Mouse (Mus musculus) midbrain, postnatal 0 days (tissue): ENCODE measurements around the gene Galp. TPM values are rescaled to one million over a fixed set of nuclear protein-coding genes. Genes with fewer than 3 reads are reported as not detected.

ENCODE experiments used
- ATAC-seq: fragments of 200-750 bp; cut with Nextera tagmentation; 2 replicates; pipeline ENCODE4 v1.8.0; 2017; ENCODE audit warnings: moderate number of reproducible peaks, mild to moderate bottlenecking, moderate TSS enrichment, moderate library complexity; ENCODE audit not compliant: low FRiP score
- DNase-seq: peaks from one replicate; pipeline ENCODE4 v3.0.0-alpha.2; 2015; ENCODE audit warnings: low spot score
- H3K27ac ChIP-seq: fragments of 300-500 bp; sonication (generic); 2 replicates; pipeline ENCODE4 v1.5.1; 2014; ENCODE audit warnings: low read depth, mild to moderate bottlenecking, low read length, mixed read lengths
- H3K27me3 ChIP-seq: fragments of 300-500 bp; sonication (generic); 2 replicates; pipeline ENCODE4 v1.6.1; 2014; ENCODE audit warnings: low read length, control low read depth, mixed read lengths; ENCODE audit not compliant: insufficient read depth
- H3K36me3 ChIP-seq: fragments of 300-500 bp; sonication (generic); 2 replicates; pipeline ENCODE4 v1.6.1; 2014; ENCODE audit warnings: low read length, control low read depth, mixed read lengths; ENCODE audit not compliant: insufficient read depth
- H3K4me1 ChIP-seq: fragments of 300-500 bp; sonication (generic); 2 replicates; pipeline ENCODE4 v1.6.1; 2014; ENCODE audit warnings: mild to moderate bottlenecking, control low read depth, antibody characterized with exemption, low read length, mixed read lengths; ENCODE audit not compliant: insufficient read depth
- H3K4me2 ChIP-seq: fragments of 300-500 bp; sonication (generic); 2 replicates; pipeline ENCODE4 v1.6.1; 2014; ENCODE audit warnings: low read depth, mild to moderate bottlenecking, low read length, mixed read lengths; ENCODE audit not compliant: poor library complexity, severe bottlenecking
- H3K4me3 ChIP-seq: fragments of 300-500 bp; sonication (generic); 2 replicates; pipeline ENCODE4 v1.5.1; 2014; ENCODE audit warnings: low read depth, mild to moderate bottlenecking, low read length, moderate library complexity
- H3K9ac ChIP-seq: fragments of 300-500 bp; sonication (generic); replicated peaks from 2 replicates; pipeline ENCODE4 v1.6.1; 2014; ENCODE audit warnings: mild to moderate bottlenecking, low read length, moderate library complexity, mixed read lengths; ENCODE audit not compliant: poor library complexity, severe bottlenecking
- H3K9me3 ChIP-seq: fragments of 300-500 bp; sonication (generic); 2 replicates; pipeline ENCODE4 v1.6.1; 2016; ENCODE audit warnings: low read length, control low read depth
- CTCF ChIP-seq: IDR thresholded peaks from 2 replicates; pipeline ENCODE4 v1.5.1; 2016; ENCODE audit warnings: antibody characterized with exemption, mild to moderate bottlenecking
- WGBS: fragments of 180-500 bp; shearing (Covaris S2); extraction: QIAGEN DNeasy Blood & Tissue Kit; methylation state at CpG from one replicate; pipeline ENCODE4 v1.1.7; 2014; 5-methylcytosine and 5-hydroxymethylcytosine counted together
- polyA plus RNA-seq: library from polyadenylated mRNA; unstranded; fragments of >200 nt; fragmentation: Nextera tagmentation; extraction: Ambion mirVana; gene quantifications from 2 replicates; pipeline ENCODE4 v1.2.1, GENCODE M21; 2015
- total RNA-seq: library from RNA; depleted of rRNA; stranded (reverse); fragments of >200 nt; gene quantifications from 2 replicates; pipeline ENCODE4 v1.2.3, GENCODE M21; 2014; rRNA removed

The Galp gene
- not detected in 2 replicates for total RNA-seq
- polyA plus RNA-seq, result not detected in 2 replicates

GRCm38 (mm10) chr7:6196790-6197189, at the start of gene Galp:
Gene Galp, plus strand, starts transcription at chr7:6197090.
- ATAC-seq, result no peak
- no peak within 1 kb of the TSS for H3K4me2 ChIP-seq
- WGBS, result 61% methylated on average over 3 of the region's 3 CpGs
- no peak within 1 kb of the TSS for H3K4me3 ChIP-seq
- no peak within 1 kb of the TSS for H3K27ac ChIP-seq
- DNase-seq, result no peak
- no peak within 1 kb of the TSS for H3K9ac ChIP-seq
- H3K9me3 ChIP-seq, result no peaks in the 10 kb centered on the region
- H3K4me1 ChIP-seq, result no peaks in the 10 kb centered on the region
- no peak for TF ChIP-seq CTCF
- H3K27me3 ChIP-seq, result no peaks in the 10 kb centered on the region
- no peaks in the 10 kb centered on the region for H3K36me3 ChIP-seq

- Histone ChIP-seq H3K4me2 (no peak overlapping the region), H3K9me3 (no peaks in the 10 kb centered on the region), H3K36me3 (no peaks in the 10 kb centered on the region), H3K4me1 (no peaks in the 10 kb centered on the region), H3K9ac (no peak overlapping the region), H3K4me3 (no peak overlapping the region), H3K27ac (no peak overlapping the region), H3K27me3 (no peaks in the 10 kb centered on the region)
- DNase-seq (no peak), ATAC-seq (no peak)
- 78% methylated on average over 5 of the region's 5 CpGs for WGBS
- no peak for TF ChIP-seq CTCF
Measured at GRCm38 (mm10) chr7:6147688-6148087, 49.2 kb upstream of the Galp start.

- DNase-seq (no peak), ATAC-seq (no peak)
- Histone ChIP-seq H3K4me3 (no peak overlapping the region), H3K4me1 (peaks cover 5% of the 10 kb centered on the region; the same call in 1 of the 2 replicates), H3K36me3 (no peaks in the 10 kb centered on the region), H3K9me3 (no peaks in the 10 kb centered on the region), H3K4me2 (no peak overlapping the region), H3K27me3 (no peaks in the 10 kb centered on the region), H3K27ac (no peak overlapping the region), H3K9ac (no peak overlapping the region)
- no peak for TF ChIP-seq CTCF
- WGBS, result 79% methylated on average over 1 of the region's 1 CpGs
Measured at GRCm38 (mm10) chr7:6151266-6151665, 45.6 kb upstream of the Galp start.

GRCm38 (mm10) chr7:6152036-6152435, 44.9 kb upstream of the Galp start:
- H3K4me3 ChIP-seq, result no peak overlapping the region
- ATAC-seq (no peak), DNase-seq (no peak)
- H3K9me3 ChIP-seq, result no peaks in the 10 kb centered on the region
- no peaks in the 10 kb centered on the region for H3K36me3 ChIP-seq
- H3K4me2 ChIP-seq, result no peak overlapping the region
- H3K4me1 ChIP-seq, result peaks cover 5% of the 10 kb centered on the region; the same call in 1 of the 2 replicates
- H3K9ac ChIP-seq, result no peak overlapping the region
- TF ChIP-seq CTCF, result no peak
- H3K27ac ChIP-seq, result no peak overlapping the region
- H3K27me3 ChIP-seq, result no peaks in the 10 kb centered on the region
- WGBS, result 66% methylated on average over 3 of the region's 3 CpGs

GRCm38 (mm10) chr7:6153131-6153530, 43.8 kb upstream of the Galp start:
- ATAC-seq (no peak), DNase-seq (no peak)
- Histone ChIP-seq H3K9ac (no peak overlapping the region), H3K4me2 (no peak overlapping the region), H3K27me3 (no peaks in the 10 kb centered on the region), H3K4me1 (peaks cover 5% of the 10 kb centered on the region; the same call in 1 of the 2 replicates), H3K4me3 (no peak overlapping the region), H3K36me3 (no peaks in the 10 kb centered on the region), H3K27ac (no peak overlapping the region), H3K9me3 (no peaks in the 10 kb centered on the region)
- WGBS, result 97% methylated on average over 3 of the region's 3 CpGs
- TF ChIP-seq CTCF, result no peak

- WGBS, result 84% methylated on average over 5 of the region's 5 CpGs
- peak overlapping the region; percentile 94 for H3K4me2 ChIP-seq
- DNase-seq (no peak), ATAC-seq (no peak)
- no peak for TF ChIP-seq CTCF
- H3K9ac ChIP-seq, result peak overlapping the region; percentile 91; the same call in 1 of the 2 replicates
- peaks cover 5% of the 10 kb centered on the region; the same call in 1 of the 2 replicates for H3K4me1 ChIP-seq
- H3K9me3 ChIP-seq, result no peaks in the 10 kb centered on the region
- no peaks in the 10 kb centered on the region for H3K27me3 ChIP-seq
- no peak overlapping the region for H3K27ac ChIP-seq
- peak overlapping the region; percentile 86; the same call in 1 of the 2 replicates for H3K4me3 ChIP-seq
- H3K36me3 ChIP-seq, result no peaks in the 10 kb centered on the region
Measured at GRCm38 (mm10) chr7:6154164-6154563, 42.7 kb upstream of the Galp start.
